Mouse (Mus musculus) lung, postnatal 0 days (tissue): Measurements from ENCODE around the gene Usp22.

Experiments used
- CTCF ChIP-seq: IDR thresholded peaks from 2 replicates; pipeline ENCODE4 v1.5.1; 2016; ENCODE audit warnings: antibody characterized with exemption, mild to moderate bottlenecking
- EP300 ChIP-seq: IDR thresholded peaks from 2 replicates; pipeline ENCODE4 v1.6.1; 2016; ENCODE audit warnings: antibody characterized with exemption, mild to moderate bottlenecking, control low read depth

DNA sequence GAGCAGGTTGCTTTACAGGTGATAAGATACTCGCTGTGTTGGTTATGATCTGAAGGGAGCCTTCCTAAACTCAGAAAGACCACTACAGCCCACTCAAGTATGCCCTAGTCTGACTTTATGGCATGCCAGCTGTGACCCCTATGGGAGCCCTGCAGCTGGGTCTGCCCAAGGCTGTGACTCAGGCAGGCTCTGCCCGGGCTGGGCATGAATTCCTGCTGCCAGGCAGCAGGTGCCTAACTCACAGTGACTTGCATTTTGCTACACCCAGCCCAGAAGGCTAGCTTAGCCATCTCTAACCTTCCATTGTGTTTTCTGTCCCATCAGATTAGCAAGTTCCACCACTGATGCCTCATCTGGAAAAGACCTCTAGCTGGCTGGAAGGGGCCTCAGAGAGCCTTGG is 28.0 kb upstream of the Usp22 start:
- no peak for TF ChIP-seq CTCF
- TF ChIP-seq EP300 = no peak
